Mouse (Mus musculus): ENCODE measurements around the gene Rps3.

DNA sequence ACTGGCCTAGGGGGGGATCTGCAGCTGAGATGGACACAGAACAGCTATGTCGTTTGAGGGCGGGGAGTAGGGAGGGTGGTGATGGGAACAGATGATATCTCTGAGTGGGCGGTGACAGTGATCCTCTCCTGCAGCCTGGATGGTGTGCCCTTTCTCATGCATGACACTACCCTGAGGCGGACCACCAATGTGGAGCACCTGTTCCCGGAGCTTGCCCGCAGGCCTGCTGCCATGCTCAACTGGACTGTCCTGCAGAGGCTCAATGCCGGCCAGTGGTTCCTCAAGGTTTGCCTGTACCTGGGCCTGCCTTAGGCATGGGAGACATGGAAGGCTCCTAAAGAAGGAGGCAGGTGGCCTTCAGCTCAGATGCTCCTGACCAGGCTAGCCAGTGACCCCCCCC, 30.7 kb downstream of the Rps3 start:
- TF ChIP-seq CTCF (IDR thresholded peaks at IDR 0.05; ENCODE audit: low read depth) = no peak
- no peak for TF ChIP-seq EP300 (IDR thresholded peaks at IDR 0.05; ENCODE audit: low read depth)
